Mouse (Mus musculus) C2C12 (cell line): ENCODE measurements at regions not wholly inside any gene's neighbourhood (a gene's known extent, or its start where the extent isn't known, plus 50 kb on each side); places are given as distances from the start of the nearest gene placed in this dataset.
"Not testable (repeated sequence)": the region's sequence is repeated elsewhere in the genome, so short reads cannot be mapped to it uniquely, and the experiment has no call there.

Experiments used
- H3K27me3 ChIP-seq: one replicate; pipeline ENCODE4 v1.6.1; 2011; ENCODE audit not compliant: control insufficient read depth, insufficient read depth, insufficient read length
- H3K36me3 ChIP-seq: one replicate; pipeline ENCODE4 v1.6.1; 2011; ENCODE audit not compliant: control insufficient read depth, insufficient read depth
- H3K4me3 ChIP-seq: one replicate; pipeline ENCODE4 v1.5.1; 2011; ENCODE audit warnings: mild to moderate bottlenecking, control low read depth; ENCODE audit not compliant: poor library complexity, insufficient read depth, severe bottlenecking
- H3K79me2 ChIP-seq: one replicate; pipeline ENCODE4 v1.6.1; 2011; ENCODE audit not compliant: control insufficient read depth, insufficient read depth
- H3K79me3 ChIP-seq: one replicate; pipeline ENCODE4 v1.6.1; 2011; ENCODE audit warnings: low read depth, control low read depth
- H3ac ChIP-seq: one replicate; pipeline ENCODE3; 2011; ENCODE audit warnings: low read depth; ENCODE audit not compliant: control insufficient read depth, insufficient read length
- CEBPB ChIP-seq: IDR thresholded peaks from one replicate; pipeline ENCODE4 v1.6.1; 2011; ENCODE audit warnings: low read depth, mild to moderate bottlenecking, control low read depth, moderate library complexity
- CTCF ChIP-seq: IDR thresholded peaks from one replicate; pipeline ENCODE4 v1.5.1; 2011; ENCODE audit not compliant: control insufficient read depth, insufficient read depth, insufficient read length
- FOSL1 ChIP-seq: IDR thresholded peaks from one replicate; pipeline ENCODE4 v1.8.0; 2011; ENCODE audit warnings: mild to moderate bottlenecking, low read length; ENCODE audit not compliant: poor library complexity, insufficient read depth, severe bottlenecking
- MAX ChIP-seq: IDR thresholded peaks from one replicate; pipeline ENCODE4 v1.6.1; 2011; ENCODE audit warnings: mild to moderate bottlenecking, control low read depth
- MYOD1 ChIP-seq: IDR thresholded peaks from one replicate; pipeline ENCODE4 v1.6.1; 2011; ENCODE audit warnings: low read depth; ENCODE audit not compliant: control insufficient read depth, insufficient read length
- MYOG ChIP-seq: IDR thresholded peaks from one replicate; pipeline ENCODE4 v1.6.1; 2011; ENCODE audit not compliant: control insufficient read depth, insufficient read length; ENCODE audit errors: extremely low read depth
- USF1 ChIP-seq: IDR thresholded peaks from one replicate; pipeline ENCODE4 v1.6.1; 2011; ENCODE audit warnings: low read depth, mild to moderate bottlenecking, control low read depth, moderate library complexity

- Histone ChIP-seq H3K79me2 (no peaks in the 10 kb centered on the region), H3ac (no peak overlapping the region), H3K36me3 (no peaks in the 10 kb centered on the region), H3K27me3 (no peaks in the 10 kb centered on the region), H3K4me3 (no peak overlapping the region), H3K79me3 (no peaks in the 10 kb centered on the region)
- TF ChIP-seq MAX (no peak), MYOD1 (no peak), FOSL1 (no peak), USF1 (no peak), CTCF (no peak), MYOG (no peak), CEBPB (no peak)
These were observed 223.7 kb downstream of the Matn1 start for GRCm38 (mm10) chr4:131167921-131168320.

- Histone ChIP-seq H3K79me3 (no peaks in the 10 kb centered on the region), H3K79me2 (no peaks in the 10 kb centered on the region), H3K36me3 (no peaks in the 10 kb centered on the region), H3ac (no peak overlapping the region), H3K4me3 (no peak overlapping the region), H3K27me3 (no peaks in the 10 kb centered on the region)
- TF ChIP-seq MYOG: no peak
- no peak for TF ChIP-seq FOSL1
- TF ChIP-seq CTCF: no peak
- no peak for TF ChIP-seq USF1
- TF ChIP-seq CEBPB: no peak
- no peak for TF ChIP-seq MYOD1
- TF ChIP-seq MAX: no peak
These were observed 229.7 kb downstream of the Matn1 start for GRCm38 (mm10) chr4:131173783-131174460.

GRCm38 (mm10) chr4:131176701-131177100 is 232.5 kb downstream of the Matn1 start:
- TF ChIP-seq USF1 (no peak), MAX (no peak), FOSL1 (no peak), MYOG (no peak), MYOD1 (no peak), CTCF (no peak), CEBPB (no peak)

GRCm38 (mm10) chr4:131177889-131178288 is 233.7 kb downstream of the Matn1 start:
- no peaks in the 10 kb centered on the region for H3K27me3 ChIP-seq
- H3K79me3 ChIP-seq: no peaks in the 10 kb centered on the region
- TF ChIP-seq MYOD1: no peak
- no peak for TF ChIP-seq CEBPB
- no peak overlapping the region for H3K4me3 ChIP-seq
- no peaks in the 10 kb centered on the region for H3K79me2 ChIP-seq
- no peaks in the 10 kb centered on the region for H3K36me3 ChIP-seq
- H3ac ChIP-seq: no peak overlapping the region

More at GRCm38 (mm10) chr4:131176701-131177100, 232.5 kb downstream of the Matn1 start:
- no peaks in the 10 kb centered on the region for H3K79me2 ChIP-seq
- H3K27me3 ChIP-seq: no peaks in the 10 kb centered on the region
- H3K36me3 ChIP-seq: no peaks in the 10 kb centered on the region
- H3ac ChIP-seq: no peak overlapping the region
- H3K4me3 ChIP-seq: no peak overlapping the region
- H3K79me3 ChIP-seq: no peaks in the 10 kb centered on the region

GRCm38 (mm10) chr4:131178642-131179041 is 234.5 kb downstream of the Matn1 start:
- H3K4me3 ChIP-seq: not testable (repeated sequence)

GRCm38 (mm10) chr4:131188066-131188465 is 243.9 kb downstream of the Matn1 start:
- Histone ChIP-seq H3K36me3 (no peaks in the 10 kb centered on the region), H3ac (no peak overlapping the region), H3K4me3 (no peak overlapping the region), H3K27me3 (no peaks in the 10 kb centered on the region), H3K79me3 (no peaks in the 10 kb centered on the region), H3K79me2 (no peaks in the 10 kb centered on the region)
- no peak for TF ChIP-seq MYOD1
- TF ChIP-seq FOSL1: no peak
- no peak for TF ChIP-seq CEBPB
- no peak for TF ChIP-seq CTCF
- no peak for TF ChIP-seq USF1
- no peak for TF ChIP-seq MAX
- no peak for TF ChIP-seq MYOG

More at GRCm38 (mm10) chr4:131178642-131179041, 234.5 kb downstream of the Matn1 start:
- not testable (repeated sequence) for H3K27me3 ChIP-seq, H3K36me3 ChIP-seq, H3ac ChIP-seq, H3K79me2 ChIP-seq, H3K79me3 ChIP-seq
